Mouse (Mus musculus): ENCODE measurements at regions not wholly inside any gene's neighbourhood (a gene's known extent, or its start where the extent isn't known, plus 50 kb on each side); places are given as distances from the start of the nearest gene placed in this dataset.

- CTCF ChIA-PET: no interaction called here
Observed at GRCm38 (mm10) chr1:185151130-185151799, 52.7 kb upstream of the Rab3gap2 start.

GRCm38 (mm10) chr1:185150431-185151129, 53.3 kb upstream of the Rab3gap2 start:
- ChIA-PET POLR2A (no interaction called here), CTCF (no interaction called here)

More at GRCm38 (mm10) chr1:185151130-185151799, 52.7 kb upstream of the Rab3gap2 start:
- POLR2A ChIA-PET: no interaction called here

- ChIA-PET POLR2A (interaction anchor here in 2 of 4 experiments (1.1 to 1.8 kb wide), 3 partner anchors 40 to 59 kb away, joined by 3 to 4 read pairs (median 4); partner anchors contain the start of gene Rab3gap2 (in 1 of the 2)), CTCF (interaction anchor here in 1 of 4 experiments (0.6 kb wide), 1 partner anchor 373 kb away, joined by 3 read pairs; no protein-coding TSS in a partner anchor)
Observed at GRCm38 (mm10) chr1:185144791-185145190, 59.1 kb upstream of the Rab3gap2 start.

- CTCF ChIA-PET: no interaction called here
- POLR2A ChIA-PET: interaction anchor here in 1 of 4 experiments (1.8 kb wide), 1 partner anchor 39 kb away, joined by 4 read pairs; no protein-coding TSS in a partner anchor
Observed at GRCm38 (mm10) chr1:185144006-185144405, 59.9 kb upstream of the Rab3gap2 start.

GRCm38 (mm10) chr1:185140317-185140716, 63.6 kb upstream of the Rab3gap2 start:
- ChIA-PET POLR2A (no interaction called here), CTCF (interaction anchor here in 1 of 4 experiments (0.6 kb wide), 1 partner anchor 406 kb away, joined by 4 read pairs; no protein-coding TSS in a partner anchor)

- ChIA-PET CTCF (no interaction called here), POLR2A (interaction anchor here in 1 of 4 experiments (0.6 kb wide), 1 partner anchor 16 kb away, joined by 3 read pairs; no protein-coding TSS in a partner anchor)
Observed at GRCm38 (mm10) chr1:185128209-185128608, 75.7 kb upstream of the Rab3gap2 start.

GRCm38 (mm10) chr1:185125737-185126286, 78.1 kb upstream of the Rab3gap2 start:
- POLR2A ChIA-PET: interaction anchor here in 1 of 4 experiments (2.5 kb wide), 1 partner anchor 20 kb away, joined by 8 read pairs; no protein-coding TSS in a partner anchor
- CTCF ChIA-PET: no interaction called here

GRCm38 (mm10) chr1:185121552-185121951, 82.4 kb upstream of the Rab3gap2 start:
- ChIA-PET CTCF (interaction anchor here in 2 of 4 experiments (0.6 to 0.9 kb wide), 2 partner anchors 156 to 263 kb away, joined by 3 read pairs; no protein-coding TSS in a partner anchor), POLR2A (no interaction called here)

GRCm38 (mm10) chr1:185120416-185120815, 83.5 kb upstream of the Rab3gap2 start:
- ChIA-PET POLR2A (interaction anchor here in 1 of 4 experiments (0.6 to 1.0 kb wide), 2 partner anchors 12 to 1885 kb away, joined by 4 read pairs; no protein-coding TSS in a partner anchor), CTCF (interaction anchor here in 2 of 4 experiments (0.6 kb wide), 2 partner anchors 122 to 844 kb away, joined by 4 to 7 read pairs; no protein-coding TSS in a partner anchor)

- ChIA-PET POLR2A (interaction anchor here in 1 of 4 experiments (2.3 kb wide), 1 partner anchor 12 kb away, joined by 8 read pairs; no protein-coding TSS in a partner anchor), CTCF (interaction anchor here in 1 of 4 experiments (0.5 kb wide), 1 partner anchor 199 kb away, joined by 5 read pairs; no protein-coding TSS in a partner anchor)
Observed at GRCm38 (mm10) chr1:185117711-185118110, 86.2 kb upstream of the Rab3gap2 start.

- POLR2A ChIA-PET: no interaction called here
- CTCF ChIA-PET: no interaction called here
Observed at GRCm38 (mm10) chr1:185113687-185114086, 90.2 kb upstream of the Rab3gap2 start.

GRCm38 (mm10) chr1:185112017-185112399, 91.9 kb upstream of the Rab3gap2 start:
- ChIA-PET POLR2A (interaction anchor here in 3 of 4 experiments (0.6 to 1.2 kb wide), 3 partner anchors 9 to 97 kb away, joined by 3 read pairs; no protein-coding TSS in a partner anchor), CTCF (interaction anchor here in 1 of 4 experiments (0.6 kb wide), 1 partner anchor 19 kb away, joined by 3 read pairs; no protein-coding TSS in a partner anchor)

- POLR2A ChIA-PET: interaction anchor here in 3 of 4 experiments (0.6 to 1.2 kb wide), 3 partner anchors 9 to 98 kb away, joined by 3 read pairs; no protein-coding TSS in a partner anchor
- CTCF ChIA-PET: interaction anchor here in 1 of 4 experiments (0.6 kb wide), 1 partner anchor 20 kb away, joined by 3 read pairs; no protein-coding TSS in a partner anchor
Observed at GRCm38 (mm10) chr1:185111347-185112016, 92.4 kb upstream of the Rab3gap2 start.

GRCm38 (mm10) chr1:185104945-185105884, 98.7 kb upstream of the Rab3gap2 start:
- ChIA-PET POLR2A (interaction anchor here (0.6 to 3.7 kb wide), 75 partner anchors 9 to 1624 kb away, joined by 3 to 26 read pairs (median 4); partner anchors contain the start of genes Rab3gap2 (in 3 of the 4), Iars2 (in 1 of the 4) and Marc2 (in 1 of the 4)), CTCF (interaction anchor here in 3 of 4 experiments (0.6 to 2.1 kb wide), 5 partner anchors 9 to 484 kb away, joined by 3 to 6 read pairs (median 5); no protein-coding TSS in a partner anchor)

GRCm38 (mm10) chr1:185103803-185104202, 100.1 kb upstream of the Rab3gap2 start:
- POLR2A ChIA-PET: interaction anchor here in 2 of 4 experiments (0.7 to 3.7 kb wide), 18 partner anchors 8 to 281 kb away, joined by 3 to 26 read pairs (median 8); partner anchors contain the start of gene Rab3gap2 (in 1 of the 2)
- CTCF ChIA-PET: no interaction called here

- CTCF ChIA-PET: no interaction called here
Observed at GRCm38 (mm10) chr1:185098975-185099958, 99.9 kb upstream of the Mark1 start.

More at GRCm38 (mm10) chr1:185098975-185099958, 99.9 kb upstream of the Mark1 start:
- POLR2A ChIA-PET: no interaction called here

Data from embryonic stem cell, embryonic (primary cell).